Mouse (Mus musculus): Measurements from ENCODE around the gene Cylc2.

Gene Cylc2

DNA sequence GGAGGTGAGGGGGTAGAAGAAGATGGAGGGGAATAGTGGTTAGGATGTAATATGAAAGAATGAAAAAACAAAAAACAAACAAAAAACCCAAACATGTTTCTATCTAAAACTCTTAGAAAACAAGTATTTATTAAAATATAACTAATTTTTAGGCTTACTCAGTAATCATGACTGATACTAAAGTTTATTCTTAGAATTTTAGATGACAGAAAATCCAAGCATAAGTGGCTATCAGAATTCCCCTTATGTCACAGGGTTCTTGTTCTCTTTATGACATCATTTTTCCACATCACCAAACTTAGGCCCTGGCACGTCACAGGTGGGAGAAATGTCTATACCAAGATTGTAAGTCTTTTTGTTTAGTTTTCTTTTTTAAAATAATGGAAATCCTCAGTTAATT, at the start of gene Cylc2:
Gene Cylc2, plus strand, starts transcription at position 301 of the 400 bp plus-strand sequence.
- DNase-seq (ENCODE audit: low spot score), result no peak
